Mouse (Mus musculus) kidney, postnatal 10 days (tissue): ENCODE data around the gene Srms.

Experiments used
- DNase-seq: peaks from one replicate; pipeline ENCODE4 v3.0.0; 2021; ENCODE audit warnings: mixed read lengths

The Srms gene

GRCm38 (mm10) chr2:181159771-181160170 is 53.2 kb downstream of the Srms start:
- no peak for DNase-seq

GRCm38 (mm10) chr2:181159091-181159514 is 53.9 kb downstream of the Srms start:
- DNase-seq: no peak

- DNase-seq: no peak
Observed at GRCm38 (mm10) chr2:181158471-181158870, 54.5 kb downstream of the Srms start.

- no peak for DNase-seq
Observed at GRCm38 (mm10) chr2:181157716-181158302, 55.2 kb downstream of the Srms start.

- no peak for DNase-seq
Observed at GRCm38 (mm10) chr2:181157180-181157579, 55.8 kb downstream of the Srms start.

GRCm38 (mm10) chr2:181156248-181157121 is 56.5 kb downstream of the Srms start, which contains the start of gene Eef1a2:
Gene Eef1a2 (minus strand): TSS chr2:181157014.
- no peak for DNase-seq

GRCm38 (mm10) chr2:181155801-181156200 is 57.2 kb downstream of the Srms start:
- DNase-seq: no peak
